Mouse (Mus musculus): ENCODE results near the gene Gm16223.

The Gm16223 gene

DNA sequence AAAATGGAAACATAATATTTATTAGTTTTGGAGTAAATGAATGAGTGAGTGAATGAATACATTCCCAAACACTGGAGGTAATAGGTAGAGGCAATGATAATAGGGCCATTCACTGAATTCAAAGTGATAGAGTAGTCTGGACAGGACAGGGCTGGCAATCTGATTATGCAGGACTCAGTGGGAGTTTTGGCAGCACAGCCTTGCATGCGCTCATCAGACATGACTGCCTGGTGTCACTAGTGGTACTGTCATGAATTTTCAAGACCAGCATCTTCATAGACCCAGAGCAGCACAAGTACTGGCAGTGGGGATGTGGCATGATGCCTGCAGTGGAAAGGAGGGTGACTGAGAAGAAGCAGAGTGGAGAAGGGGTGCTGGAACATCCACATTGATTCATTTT lies 157.1 kb downstream of the Gm16223 start:
- no peak for DNase-seq (ENCODE audit: low spot score)

GRCm38 (mm10) chr5:42228631-42229030 lies 160.9 kb downstream of the Gm16223 start:
- no peak for DNase-seq (ENCODE audit: low spot score)

DNA sequence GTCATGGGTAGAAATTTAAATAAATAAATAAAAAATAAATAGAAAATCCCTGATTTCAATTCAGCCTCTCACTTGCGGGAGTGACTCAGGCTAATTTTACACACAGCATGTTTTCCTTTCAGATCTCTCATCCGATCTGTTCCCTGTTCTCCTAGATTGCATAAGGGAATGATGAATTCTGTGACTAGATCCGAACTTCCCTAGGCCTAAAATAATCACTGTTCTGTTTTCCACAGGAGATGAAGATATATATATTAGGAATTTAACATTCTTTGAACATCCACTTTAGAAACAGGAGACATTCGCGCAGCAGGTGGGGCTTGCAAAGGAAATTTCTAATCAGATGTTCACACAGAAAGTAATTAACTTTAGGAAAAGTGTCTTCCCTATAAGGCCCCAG lies 171.5 kb downstream of the Gm16223 start:
- peak; percentile 49 for DNase-seq (ENCODE audit: low spot score)

GRCm38 (mm10) chr5:42239806-42240205 lies 172.0 kb downstream of the Gm16223 start:
- DNase-seq (ENCODE audit: low spot score) = no peak

GRCm38 (mm10) chr5:42250376-42250775 lies 182.6 kb downstream of the Gm16223 start:
- no peak for DNase-seq (ENCODE audit: low spot score)

Measured in layer of hippocampus, adult 9-10 months (tissue).